Mouse (Mus musculus): Measurements from ENCODE around the gene Rpp14.

GRCm38 (mm10) chr14:8119904-8120303, 39.7 kb downstream of the Rpp14 start:
- TF ChIP-seq CTCF (IDR thresholded peaks at IDR 0.05; ENCODE audit: low read depth), result no peak
- TF ChIP-seq EP300 (IDR thresholded peaks at IDR 0.05; ENCODE audit: low read depth), result no peak

All from liver, postnatal 0 days (tissue).